Mouse (Mus musculus) kidney, postnatal 14 days (tissue): ENCODE data around the gene Hist2h4.
A peak's percentile ranks its signal among the peaks of the same experiment; 100 is the strongest.
"Not testable (repeated sequence)": the region's sequence is repeated elsewhere in the genome, so short reads cannot be mapped to it uniquely, and the experiment has no call there.

Experiments used
- DNase-seq: peaks from one replicate; pipeline ENCODE4 v3.0.0; 2022; ENCODE audit warnings: mixed read lengths

Hist2h4 gene

DNA sequence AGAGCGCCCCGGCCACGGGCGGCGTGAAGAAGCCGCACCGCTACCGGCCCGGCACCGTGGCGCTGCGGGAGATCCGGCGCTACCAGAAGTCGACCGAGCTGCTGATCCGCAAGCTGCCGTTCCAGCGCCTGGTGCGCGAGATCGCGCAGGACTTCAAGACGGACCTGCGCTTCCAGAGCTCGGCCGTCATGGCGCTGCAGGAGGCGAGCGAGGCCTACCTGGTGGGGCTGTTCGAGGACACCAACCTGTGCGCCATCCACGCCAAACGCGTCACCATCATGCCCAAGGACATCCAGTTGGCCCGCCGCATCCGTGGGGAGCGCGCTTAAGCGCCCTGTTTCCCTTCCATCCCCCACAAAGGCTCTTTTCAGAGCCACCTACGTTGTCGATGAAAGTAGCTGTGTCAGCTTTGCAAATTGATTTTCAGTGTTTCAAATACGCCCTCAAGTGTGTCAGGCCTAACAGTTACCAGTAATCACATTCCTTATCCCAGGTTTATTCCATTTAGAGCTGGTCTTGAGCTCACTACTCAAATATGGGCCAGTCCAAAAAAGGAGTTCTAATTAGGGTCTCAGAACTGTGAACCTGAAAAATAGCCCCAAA is 5.8 kb upstream of the Hist2h4 start:
- peak; percentile 22 for DNase-seq

DNA sequence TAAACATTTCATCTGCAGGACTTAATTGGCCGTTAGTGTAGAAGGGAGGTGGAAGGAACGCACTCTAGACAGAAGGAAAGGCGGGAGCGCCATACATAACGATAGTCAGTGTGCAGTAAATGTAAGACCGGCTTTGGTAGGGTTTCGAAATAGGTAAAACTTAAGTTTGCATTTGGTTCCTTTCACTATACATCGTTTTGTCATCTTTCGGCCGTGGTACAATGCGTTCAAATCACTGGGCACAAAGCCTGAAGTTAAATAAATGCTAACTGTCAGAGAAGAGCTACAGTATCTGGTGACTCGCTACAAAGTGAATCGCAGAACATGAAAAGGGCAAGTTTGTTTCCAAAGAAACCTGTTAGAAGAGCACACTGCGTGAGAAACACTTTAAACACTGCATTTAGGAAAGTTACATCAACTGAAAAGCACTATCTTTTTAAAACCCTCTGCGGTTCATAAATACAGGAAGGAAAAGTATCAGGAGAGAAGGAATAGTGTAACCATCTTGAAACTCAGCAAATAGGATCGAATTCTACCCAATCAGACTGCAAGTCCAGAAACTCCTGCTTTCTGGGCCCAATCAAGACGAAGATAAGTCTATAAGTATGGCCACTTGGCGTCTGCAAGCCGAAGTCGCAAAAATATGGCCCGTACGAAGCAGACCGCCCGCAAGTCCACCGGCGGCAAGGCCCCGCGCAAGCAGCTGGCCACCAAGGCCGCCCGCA is 5.1 kb upstream of the Hist2h4 start, which contains the start of gene Hist2h3b:
Gene Hist2h3b (plus strand): TSS at position 604 of the 725 bp plus-strand sequence.
- peak; percentile 90 for DNase-seq

DNA sequence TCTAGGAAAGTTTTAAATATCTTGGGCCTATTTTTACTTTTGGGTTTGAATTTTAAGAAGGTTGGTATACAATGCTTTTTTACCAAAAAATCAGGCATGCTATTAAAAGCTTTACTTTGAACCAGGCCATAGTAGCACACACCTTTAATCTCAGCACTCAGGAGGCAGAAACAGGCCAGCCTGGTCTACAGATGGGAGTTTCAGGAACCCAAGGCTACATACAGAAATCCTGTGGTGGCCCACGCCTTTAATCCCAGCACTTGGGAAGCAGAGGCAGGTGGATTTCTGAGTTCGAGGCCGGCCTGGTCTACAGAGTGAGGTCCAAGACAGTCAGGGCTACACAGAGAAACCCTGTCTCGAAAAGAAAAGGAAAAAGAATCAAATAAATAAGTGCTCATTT is 4.4 kb upstream of the Hist2h4 start:
- no peak for DNase-seq

DNA sequence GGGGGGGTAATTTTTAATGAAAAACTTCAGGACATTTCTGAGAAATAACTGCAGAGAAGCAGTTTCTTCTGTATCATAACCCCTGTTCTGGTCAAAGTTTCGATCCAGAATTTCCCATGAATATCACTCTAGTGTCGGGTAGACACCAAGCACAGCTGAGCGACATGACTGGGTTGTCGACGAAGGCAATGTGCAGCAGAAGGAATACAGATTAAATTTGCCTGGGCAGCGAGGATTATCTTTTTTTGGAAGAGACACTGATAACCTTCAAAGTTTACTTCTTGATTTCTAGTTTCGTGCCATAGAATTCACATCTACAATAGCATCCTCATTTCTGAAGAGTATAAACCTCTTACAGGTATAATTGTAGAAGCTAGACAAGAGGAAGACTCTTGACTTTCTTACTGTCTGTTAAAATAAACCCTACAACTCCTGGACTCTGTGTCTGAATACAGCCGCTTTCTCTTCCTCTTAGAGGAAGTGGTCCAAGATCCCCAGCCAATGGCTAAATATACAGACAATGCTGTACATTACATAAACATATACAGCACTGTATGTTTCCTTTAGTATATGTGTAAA is 3.1 kb upstream of the Hist2h4 start:
- no peak for DNase-seq

DNA sequence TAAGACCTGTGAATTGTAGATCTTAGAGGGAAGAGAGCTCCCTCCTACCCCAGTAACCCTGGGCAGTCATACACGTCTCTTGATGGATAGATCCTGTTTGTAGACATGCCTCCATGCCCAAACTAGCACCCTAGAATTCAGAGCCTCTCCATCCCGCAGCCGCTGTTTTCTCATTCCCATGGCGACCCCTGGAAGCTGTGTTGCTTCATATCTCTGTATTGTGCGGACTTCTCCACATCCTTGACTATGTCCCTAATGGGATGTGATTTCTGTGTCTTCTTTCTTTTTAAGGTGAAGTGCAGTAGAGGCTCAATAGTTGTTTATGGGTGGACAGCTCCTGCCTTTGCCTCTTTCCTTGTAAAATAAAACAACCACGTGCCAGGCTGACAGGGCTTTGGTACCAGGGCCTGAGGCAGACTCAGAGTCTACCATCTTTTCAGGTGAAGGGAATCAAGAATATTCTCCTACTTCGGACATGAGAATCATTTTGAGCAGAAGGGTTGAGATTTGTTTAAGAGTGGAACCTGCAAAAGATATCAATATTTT is 1.4 kb upstream of the Hist2h4 start:
- no peak for DNase-seq

DNA sequence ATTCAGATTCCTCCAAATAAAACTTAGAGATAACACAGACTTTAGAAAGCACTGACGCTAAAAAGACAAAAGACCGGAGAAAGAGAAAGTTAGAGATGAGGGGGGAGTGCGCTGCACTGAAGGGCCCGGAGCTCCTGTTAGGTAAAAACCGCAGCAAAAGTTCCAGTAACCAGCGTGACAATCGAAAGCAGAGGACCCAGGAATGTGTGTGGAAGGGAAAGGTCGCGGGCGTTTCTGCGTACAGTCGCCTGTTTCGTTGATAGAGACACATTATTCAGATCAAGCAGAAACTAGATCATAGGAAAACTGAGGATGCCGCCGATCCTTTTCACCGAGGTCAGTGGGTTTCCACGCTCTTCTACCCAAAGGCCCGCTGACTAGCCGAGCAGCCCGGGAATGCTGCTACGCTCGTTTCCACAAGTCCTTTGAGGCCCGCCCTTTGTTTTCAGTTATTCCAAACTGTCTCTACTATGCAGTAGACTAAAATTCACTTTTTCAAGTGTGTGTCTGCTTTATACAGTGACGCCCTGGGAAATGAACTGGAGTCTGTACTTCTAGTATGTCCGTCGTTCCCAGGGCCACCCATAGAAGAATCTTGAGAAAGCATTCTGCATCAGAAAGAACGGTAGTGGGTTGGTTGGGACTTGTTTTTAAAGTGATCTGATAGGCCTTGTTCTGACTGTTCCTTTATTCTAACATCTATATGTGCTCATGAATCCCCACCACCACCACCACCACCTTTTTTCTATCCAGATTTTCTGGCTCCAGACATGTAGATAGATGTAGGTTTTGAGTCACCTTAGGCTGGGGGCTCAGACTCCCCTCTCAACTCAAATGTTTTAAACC is 670 bp upstream of the Hist2h4 start:
- DNase-seq, result peak; percentile 65

DNA sequence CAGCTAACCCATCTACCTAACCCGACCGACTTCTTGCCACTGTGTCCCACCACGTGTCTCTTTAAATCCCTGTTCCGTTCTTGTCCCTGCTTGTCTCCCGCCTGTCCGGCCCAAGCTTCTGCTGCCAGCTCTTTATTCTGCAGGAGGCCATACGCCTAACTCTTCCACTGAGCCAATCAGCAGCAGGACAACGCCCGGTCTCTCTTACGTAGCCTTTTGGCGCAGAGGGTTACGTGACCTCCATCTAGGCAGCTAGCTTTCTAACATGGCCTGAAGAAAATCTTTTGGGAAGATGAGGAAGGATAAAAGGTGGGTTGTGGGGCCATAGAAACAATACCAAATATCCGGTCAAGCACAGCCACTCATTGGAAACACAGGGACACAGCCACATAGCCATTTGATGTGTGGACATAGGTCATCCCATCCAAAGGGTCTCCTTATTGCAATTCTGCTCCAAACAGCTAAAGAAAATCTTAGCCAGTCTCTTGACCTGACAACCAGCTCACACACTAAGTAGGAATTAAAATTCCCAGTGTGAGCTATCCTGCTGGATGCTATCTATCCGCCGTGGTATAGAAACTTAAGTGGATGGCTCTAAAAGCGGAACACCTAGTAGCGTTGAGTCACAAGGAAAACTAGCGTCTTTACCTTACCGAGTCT is 765 bp downstream of the Hist2h4 start:
- DNase-seq, result peak; percentile 86

DNA sequence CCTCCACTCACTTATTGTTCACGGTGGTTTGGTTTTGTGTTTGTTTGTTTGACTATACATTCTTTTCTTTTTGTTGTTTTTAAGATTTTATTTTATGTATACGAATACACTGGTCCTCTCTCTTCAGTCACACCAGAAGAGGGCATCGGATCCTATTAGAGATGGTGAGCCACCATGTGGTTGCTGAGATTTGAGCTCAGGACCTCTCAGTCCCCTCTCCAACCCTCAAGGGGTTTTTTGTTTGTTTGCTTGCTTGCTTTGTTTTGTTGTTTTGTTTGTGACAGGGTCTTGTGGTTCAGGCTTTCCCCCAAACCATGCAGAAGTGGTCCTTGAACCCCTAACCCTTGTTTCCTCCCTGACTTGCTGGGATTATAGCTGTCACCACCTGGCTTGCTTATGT is 1.5 kb downstream of the Hist2h4 start:
- no peak for DNase-seq

DNA sequence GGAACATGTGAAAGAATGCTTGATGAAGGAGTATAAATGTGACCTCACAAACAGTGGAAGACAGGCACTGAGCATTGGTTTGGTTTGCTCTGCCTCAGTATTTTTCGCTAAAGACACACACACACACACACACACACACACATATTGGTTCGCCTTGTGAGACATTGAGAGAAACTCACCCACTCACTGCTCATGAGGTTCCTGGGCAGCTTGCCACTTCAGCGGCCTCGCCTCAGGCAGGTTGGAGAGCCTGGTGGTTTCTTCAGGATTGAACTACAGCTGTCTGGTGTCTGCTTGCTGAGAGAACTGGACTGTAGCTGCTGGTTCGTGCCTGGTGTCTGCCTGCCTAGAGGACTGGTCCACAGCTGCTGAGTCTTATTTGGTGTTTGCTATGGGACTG is 2.9 kb downstream of the Hist2h4 start:
- no peak for DNase-seq

DNA sequence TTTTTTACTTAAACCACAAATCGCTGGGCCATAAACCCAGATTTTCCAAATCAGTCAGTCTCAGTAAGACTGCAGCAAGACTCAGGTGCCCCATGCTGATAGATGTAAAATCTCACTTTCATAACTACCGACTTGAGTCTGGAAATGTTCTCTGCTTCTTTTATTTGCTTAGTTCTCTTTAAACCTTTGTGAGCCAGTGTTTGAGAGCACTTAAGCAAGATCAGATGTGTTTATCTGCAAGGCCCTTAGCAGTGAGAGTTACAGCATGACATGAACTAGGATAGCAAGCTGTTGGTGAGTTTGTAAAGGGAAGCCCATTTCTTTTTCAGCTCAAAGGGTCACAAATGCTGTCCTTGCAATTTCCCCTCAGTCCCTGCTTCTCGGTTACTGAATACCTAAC is 5.9 kb downstream of the Hist2h4 start:
- no peak for DNase-seq

DNA sequence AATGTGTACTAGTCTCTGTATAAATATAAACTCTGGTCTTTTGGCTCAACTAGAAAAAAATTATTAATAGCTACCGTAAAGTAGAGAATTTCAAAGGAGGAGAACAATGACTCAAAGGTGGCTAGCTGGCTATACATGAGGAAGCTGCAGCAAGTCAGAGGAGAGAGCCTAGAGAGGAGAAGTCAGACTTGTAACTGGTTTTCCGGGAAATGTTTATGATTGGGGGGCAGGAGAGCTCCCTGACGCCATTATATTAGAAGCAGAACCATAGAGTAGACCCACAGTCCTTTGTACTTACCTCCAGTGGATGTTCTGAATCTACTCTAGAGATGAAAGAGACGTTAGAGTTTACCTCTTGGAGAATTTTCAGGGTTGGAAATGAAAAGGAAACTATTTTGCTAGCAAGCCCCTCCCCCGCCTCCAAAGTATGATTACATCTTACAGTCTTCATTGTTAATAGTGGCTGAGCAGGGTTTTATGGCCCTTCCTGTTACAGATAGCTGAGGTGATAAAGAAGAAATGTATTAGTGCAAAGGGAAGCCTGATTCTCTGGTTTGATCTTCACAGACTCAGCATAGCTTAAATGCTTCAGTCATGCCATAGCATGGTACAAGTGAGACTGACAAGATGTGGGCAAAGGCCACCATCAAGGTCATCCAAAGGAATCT is 7.1 kb downstream of the Hist2h4 start:
- DNase-seq, result no peak

DNA sequence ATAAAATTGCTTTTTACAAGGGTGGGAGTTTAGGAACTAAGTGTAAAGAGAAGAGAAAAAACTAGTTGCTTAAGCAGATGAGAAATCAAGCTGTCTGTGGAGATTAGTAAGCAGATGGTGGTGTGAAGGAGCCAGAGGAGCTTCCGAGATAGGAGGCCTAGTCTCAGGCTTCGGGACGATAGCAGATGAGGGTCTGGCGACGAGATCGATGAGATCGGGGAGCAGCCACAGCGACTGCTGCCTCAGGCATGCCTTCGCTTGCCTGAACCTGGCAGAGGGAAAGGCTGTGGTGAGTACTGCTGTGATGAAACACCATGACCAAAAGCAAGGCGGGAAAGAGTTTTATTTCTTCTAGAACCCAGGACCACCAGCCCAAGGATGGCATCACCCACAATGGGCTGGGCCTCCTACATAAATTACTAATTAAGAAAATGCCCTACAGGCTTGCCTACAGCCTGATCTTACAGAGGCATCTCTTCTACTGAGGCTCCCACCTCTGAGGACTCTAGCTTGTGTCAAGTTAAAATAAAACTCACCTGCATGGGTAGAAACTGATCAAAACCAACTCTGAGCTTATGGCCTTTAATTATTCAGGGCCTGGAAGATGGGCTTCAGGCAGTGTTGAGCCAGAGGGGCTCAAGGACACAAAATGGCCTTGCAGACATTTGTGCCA is 8.3 kb downstream of the Hist2h4 start:
- no peak for DNase-seq

DNA sequence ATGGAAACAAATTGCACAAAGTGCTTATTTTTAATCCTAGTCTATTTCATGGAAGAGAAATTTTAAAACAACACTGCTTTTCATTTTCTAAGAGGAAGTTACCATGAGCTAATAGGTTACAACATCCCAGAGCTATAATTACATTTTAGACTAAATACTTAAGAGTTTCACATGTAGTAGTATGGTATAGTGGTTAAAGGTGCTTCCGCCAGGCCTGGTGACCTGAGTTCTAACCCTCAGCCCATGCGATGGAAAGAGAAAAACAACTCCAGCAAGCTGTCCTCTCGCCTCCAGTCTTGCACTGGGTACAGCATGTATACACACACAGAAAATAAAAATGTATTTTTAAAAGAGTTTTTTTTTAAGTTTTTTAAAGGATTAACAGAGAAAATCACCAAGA is 11.3 kb downstream of the Hist2h4 start:
- DNase-seq, result no peak

DNA sequence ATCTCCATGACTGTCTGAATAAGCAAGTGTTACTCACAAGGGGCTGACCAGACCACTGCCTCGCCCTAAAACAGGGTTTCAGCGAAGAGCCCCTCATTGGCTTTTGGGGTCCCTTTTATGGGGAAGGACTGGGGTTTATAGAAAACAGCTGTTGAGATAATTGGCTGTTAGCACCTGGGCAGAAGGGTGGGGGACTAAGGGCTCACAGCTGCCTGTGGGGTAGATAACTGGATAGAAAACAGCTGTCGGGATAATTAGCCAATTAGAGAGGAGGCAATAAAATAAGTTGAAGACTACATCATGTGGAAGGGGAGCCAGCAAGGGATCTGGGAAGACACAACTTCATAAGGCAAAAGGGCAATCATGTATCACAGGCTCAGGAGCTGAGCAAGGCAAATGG is 12.2 kb downstream of the Hist2h4 start:
- no peak for DNase-seq

DNA sequence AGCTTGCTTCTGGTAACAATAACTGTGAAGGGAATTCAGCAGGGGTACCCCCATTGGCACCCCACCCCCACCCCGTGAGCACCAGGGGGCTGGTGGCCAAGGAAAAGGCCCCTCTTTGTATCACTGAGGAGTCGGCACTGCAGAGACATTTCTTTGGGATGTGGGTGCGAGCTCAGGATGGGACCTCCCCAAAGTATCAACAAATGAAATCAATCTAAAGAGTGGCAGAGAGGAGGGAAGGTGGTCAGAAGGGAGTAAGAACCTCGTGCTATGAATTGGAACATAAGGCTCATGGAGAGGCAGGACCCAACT is 14.1 kb downstream of the Hist2h4 start:
- DNase-seq, result no peak

DNA sequence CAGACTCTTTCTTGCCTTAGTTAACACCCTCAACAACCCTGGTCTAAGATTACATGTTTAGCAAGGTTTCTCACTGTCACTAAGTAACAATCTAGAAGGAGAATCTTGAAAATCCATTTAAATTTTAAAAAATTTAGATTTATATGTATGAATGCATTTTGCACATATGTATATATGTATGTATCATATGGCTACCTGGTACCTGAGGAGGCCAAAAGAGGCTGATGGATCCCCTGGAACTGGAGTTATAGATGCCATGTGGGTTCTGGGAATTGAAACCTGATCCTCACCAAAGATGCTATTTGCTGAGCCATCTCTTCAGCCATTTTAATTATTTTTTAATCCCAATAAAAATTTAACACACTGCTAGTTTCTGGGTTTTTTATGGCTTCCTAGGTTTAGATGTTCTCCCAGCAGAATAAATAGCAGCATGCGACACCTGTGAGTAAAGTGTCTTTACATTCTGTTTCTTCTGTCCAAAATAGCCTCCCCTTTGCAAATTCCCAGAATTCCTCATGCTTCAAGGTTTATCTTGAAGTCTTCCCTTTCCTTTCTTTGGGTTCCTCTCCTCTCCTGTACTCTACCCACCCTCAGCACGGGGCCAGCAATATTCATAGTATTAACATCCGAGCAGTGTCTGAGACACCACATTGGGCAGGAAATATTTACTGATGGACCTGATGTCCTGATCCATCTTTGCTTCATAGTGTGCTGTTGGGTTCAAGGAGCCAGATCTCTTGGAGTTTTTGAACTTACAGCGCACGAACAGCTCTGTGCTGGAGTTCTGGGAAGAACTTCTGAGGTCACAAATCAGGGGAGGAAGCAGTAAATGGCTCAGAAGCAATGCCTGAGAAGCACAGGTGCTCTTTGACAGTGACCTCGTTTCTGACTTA is 14.7 kb downstream of the Hist2h4 start:
- DNase-seq, result no peak

DNA sequence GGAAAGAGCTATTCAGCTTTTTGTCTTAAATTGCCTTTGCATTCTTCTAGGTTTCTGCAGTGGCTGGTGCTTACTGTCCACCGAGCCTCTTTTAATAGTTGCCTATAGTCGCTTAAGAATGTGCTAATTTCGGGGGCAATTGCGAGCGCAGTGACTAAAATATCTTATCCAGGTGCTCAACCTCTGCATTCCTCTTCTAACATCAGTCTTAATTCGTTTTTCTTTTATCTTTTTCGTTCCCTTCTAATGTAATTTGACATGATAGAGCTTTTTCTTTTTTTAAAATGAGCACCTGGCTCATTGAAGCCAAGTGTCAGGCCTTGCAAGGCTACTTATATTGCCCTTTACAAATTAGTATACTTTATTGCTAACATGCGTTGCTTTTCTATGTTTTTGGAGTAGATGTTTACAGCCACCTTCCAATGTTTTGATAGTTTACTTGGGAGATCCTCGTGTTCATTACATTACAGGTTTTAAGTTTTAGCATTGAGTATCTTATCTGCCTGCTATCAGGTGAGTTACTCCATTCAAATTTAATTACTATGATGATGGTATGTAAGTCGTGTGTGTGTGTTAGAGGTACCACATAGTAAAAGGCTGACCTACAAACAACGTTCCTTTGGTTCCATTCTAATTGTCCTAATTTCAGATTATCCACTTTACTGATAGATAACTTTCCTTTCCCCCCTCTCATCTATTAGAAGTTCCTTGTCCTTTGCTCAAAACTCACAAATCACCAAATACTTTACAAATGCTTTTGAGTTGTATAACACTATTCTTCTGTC is 15.6 kb downstream of the Hist2h4 start:
- DNase-seq, result no peak

DNA sequence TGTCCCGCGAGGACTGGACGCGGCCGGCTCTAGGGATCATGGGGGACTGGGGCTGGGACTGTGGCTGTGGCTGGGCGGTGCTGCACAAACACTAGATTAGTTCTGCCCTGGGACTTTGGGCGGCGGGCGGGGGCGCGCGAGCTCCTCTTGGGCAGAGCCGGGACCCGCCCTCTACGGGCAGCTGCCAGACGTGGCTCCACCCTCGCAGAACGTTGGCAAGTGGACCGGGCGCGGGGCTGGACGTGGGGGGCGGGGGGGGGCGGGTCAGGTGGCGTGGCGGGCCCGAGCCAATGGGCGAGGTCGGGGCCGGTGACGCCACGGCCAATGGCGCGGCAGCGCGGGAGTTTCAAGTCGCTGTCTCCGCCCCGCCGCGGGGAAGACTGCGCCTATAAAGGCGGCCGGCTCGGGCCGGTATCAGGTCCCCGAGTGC is 16.7 kb downstream of the Hist2h4 start, which contains the start of gene Hist2h3c1:
Gene Hist2h3c1 (plus strand): TSS at position 259 of the 430 bp plus-strand sequence.
- DNase-seq, result peak; percentile 23

DNA sequence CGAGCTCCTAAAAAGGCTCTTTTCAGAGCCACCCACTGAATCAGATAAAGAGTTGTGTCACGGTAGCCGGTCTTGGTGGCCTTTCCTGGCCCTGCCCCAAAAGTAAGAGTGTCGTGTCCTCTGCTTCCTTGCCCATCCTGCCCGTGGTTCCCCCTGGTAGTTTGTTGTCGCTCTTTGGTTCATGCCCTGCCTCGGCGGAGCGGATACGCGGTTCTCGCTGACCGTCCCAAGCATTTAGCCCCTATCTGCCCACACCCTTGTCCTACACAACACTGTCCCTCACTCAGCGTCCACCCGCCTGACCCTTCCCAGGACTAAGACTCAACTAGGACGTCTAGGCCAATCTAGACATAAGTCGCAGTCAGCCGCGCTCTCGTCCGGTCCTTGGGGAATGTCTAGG is 17.1 kb downstream of the Hist2h4 start:
- DNase-seq, result not testable (repeated sequence)
